Mouse (Mus musculus): ENCODE results near the gene Banp.

Banp gene

GRCm38 (mm10) chr8:121926266-121926665 lies 23.3 kb upstream of the Banp start:
- peak; percentile 76 for DNase-seq (ENCODE audit: low spot score)

DNA sequence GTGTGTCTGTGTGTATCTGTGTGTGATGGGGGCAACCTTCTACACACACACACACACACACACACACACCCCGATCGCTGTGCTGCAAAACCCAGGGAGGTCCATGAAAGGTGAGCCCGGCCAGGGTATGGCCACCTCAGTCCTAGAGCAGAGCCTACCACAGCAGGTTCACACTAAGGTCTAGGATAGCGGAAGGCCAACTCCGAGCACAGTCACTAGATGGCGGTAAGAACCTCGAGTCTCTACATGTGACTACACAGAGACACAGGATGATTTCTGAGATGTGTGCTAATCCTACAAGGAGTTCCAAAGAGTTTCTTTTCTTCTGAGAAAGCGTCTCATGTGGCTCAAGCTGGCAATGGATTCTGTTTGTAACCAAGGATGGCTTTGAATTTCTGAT lies 22.2 kb upstream of the Banp start:
- DNase-seq (ENCODE audit: low spot score), result peak; percentile 84

DNA sequence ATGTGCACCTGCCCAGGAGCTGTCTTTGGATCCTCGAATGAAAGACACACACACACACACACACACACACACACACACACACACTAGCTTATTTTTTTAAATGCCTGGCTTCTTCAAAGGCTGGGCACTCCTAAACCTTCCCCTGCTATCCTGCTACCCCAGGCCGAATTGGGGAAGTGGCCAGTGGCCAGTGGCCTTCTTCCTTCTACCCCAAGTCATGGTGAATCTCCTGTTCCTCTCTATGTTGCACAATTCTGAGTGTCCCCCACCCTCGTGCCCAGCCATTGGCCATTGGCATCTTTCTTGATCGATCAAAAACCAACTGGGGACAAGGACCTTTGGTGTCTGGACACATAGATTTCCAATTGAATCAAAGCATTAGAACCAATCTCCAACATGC lies 19.5 kb upstream of the Banp start:
- DNase-seq (ENCODE audit: low spot score), result no peak

- no peak for DNase-seq (ENCODE audit: low spot score)
Observed at GRCm38 (mm10) chr8:121931571-121931970, 18.0 kb upstream of the Banp start.

DNA sequence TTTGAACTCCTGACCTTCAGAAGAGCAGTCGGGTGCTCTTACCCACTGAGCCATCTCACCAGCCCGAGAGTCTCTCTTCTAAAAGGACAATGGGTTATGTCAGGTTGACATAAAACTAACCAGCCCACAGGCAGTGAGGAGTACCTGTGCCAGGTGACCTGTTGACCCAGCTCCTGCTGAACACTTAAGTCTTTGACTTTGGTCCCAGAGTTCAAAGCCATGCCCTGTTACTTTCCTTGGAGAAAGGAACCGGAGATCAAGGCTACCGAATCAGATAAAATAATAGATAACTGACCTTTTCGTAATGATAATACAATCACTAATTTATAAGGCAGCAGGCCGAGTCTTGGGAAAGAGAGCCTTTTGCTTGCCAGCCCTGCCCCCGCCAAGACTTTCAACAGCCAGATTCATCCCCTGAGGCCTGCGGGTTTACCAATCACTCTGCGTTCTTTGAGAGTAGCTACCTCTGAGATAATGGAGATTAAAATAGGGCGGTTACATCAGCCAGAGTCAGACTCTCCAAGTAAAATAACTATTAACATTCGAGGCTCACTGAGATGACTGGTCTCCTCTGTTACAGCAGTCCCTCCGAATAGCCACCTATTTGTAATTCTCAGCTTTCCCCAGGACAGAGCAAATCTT lies 17.4 kb upstream of the Banp start:
- peak; percentile 75 for DNase-seq (ENCODE audit: low spot score)

DNA sequence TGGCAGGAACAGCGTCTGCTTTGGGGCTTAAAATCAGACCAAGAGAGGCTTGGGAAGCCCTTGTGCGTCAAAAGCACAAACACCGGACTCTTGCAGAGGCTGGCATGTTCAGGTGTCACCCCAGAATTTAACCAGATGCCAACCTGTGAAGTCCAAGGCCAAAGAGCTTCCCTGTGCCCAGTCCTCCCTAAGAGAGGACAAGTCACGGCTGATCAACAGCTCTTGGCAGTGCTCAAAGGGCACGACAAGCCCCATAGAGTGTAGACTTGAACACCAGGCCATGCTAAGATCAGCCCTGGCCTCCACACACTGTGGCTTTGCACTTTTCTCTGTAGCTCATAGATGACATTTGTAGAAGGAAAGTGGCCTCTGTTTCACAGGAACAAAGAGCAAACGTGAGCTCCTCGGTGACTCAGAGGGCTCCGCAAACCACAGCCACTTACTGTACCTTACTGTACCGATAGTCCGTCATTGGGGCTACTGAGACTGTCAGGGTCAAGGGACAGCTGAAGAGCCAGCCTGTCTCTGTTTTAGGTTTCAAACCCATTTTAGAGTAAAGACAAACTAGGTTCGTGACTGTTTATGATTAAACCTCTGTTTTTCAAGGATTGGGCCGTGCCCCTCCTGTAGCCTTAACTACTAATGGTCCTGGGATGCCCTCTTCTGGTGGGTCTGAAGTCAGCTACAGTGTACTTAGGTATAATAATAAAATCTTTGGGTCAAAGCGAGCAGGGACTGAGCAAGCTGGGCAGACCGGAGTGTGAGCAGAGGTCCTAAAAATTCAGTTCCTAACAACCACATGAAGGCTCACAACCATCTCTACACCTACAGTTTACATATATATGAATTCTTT lies 16.7 kb upstream of the Banp start:
- peak; percentile 50 for DNase-seq (ENCODE audit: low spot score)

DNA sequence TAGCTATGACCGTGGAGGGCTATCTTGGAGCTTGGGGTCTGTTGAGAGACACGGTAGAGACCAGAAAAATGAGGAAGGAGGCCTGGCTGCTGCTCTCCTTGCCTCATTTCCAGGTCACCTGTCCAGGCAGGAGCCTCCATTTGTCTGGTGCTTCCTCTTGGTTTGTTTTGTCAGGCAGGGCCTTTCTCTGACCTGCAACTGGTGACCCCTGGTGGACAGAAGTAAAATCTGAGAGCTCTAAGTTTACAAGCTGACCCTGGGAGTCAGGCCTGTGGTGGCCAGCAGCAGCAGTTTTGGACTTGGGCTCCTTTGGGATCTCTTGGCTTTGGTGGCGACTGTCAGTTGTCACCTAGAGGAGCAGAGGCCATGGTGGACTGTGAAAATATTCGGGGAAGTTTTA lies 15.0 kb upstream of the Banp start:
- peak; percentile 89 for DNase-seq (ENCODE audit: low spot score)

DNA sequence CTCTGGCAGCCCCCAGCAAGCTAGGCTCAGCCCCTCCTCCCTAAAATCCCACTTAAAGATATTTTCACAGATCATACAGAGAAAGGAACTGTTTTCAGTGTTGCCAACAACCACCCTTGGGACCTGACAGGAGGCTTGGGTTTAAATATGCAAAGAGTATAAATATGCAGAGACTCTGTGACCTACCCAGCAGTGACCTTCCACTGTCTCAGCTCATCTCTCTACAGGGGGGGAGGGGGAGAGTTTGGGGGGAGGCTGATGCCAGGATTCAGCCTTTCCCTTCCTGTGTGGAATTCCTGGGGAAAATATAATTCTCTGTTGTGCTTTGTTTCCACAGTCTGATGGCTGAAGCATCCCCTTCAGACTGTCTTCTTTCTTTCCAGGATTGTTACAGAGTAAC lies 14.6 kb upstream of the Banp start:
- DNase-seq (ENCODE audit: low spot score), result no peak

GRCm38 (mm10) chr8:121935341-121936294 lies 13.9 kb upstream of the Banp start:
- DNase-seq (ENCODE audit: low spot score), result peak; percentile 93

GRCm38 (mm10) chr8:121936391-121936790 lies 13.2 kb upstream of the Banp start:
- no peak for DNase-seq (ENCODE audit: low spot score)

GRCm38 (mm10) chr8:121938732-121939131 lies 10.8 kb upstream of the Banp start:
- DNase-seq (ENCODE audit: low spot score), result no peak

- DNase-seq (ENCODE audit: low spot score), result no peak
Observed at GRCm38 (mm10) chr8:121943057-121943540, 6.5 kb upstream of the Banp start.

DNA sequence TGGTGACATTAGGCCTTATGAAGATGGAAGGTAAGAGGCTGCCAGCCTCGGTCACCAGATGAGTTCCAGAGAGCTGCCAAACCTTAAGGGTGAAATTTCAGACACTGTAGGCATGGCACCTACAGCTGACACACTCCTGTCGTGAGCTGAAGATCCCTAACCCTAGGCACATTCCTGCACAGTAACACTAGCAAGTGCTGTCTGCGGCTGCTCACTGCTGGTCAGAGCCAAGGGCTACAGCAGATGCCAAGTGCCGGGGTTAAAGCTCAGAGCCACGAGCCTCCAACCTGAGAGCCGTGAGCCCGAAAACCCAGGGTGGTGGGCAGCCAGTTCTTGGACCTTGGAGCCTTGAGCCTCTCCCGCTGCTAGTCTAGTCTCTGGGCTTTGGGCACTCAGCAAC lies 5.8 kb upstream of the Banp start:
- no peak for DNase-seq (ENCODE audit: low spot score)

- DNase-seq (ENCODE audit: low spot score), result no peak
Observed at GRCm38 (mm10) chr8:121944831-121945230, 4.7 kb upstream of the Banp start, which contains the start of gene Car5a. Car5a (minus strand) TSS chr8:121944904.

DNA sequence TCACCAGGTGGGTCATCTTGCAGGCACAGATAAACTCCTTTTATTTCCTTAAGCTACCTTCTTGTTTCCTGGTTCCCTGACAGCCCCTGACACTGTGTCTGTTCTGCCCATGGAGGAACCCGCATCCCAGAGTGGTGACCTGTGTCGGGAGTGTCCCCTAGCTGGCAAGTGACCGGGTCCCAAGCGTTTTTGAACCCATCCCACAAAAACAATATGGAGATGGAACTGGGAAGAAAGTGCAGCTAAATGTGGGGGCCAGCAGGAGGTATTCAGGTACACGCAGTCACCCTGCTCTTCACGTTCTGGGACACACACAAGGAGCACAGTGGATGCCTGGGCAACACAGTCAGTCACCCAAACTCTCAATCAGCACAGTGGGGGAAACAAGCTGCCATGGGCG lies 3.2 kb upstream of the Banp start:
- no peak for DNase-seq (ENCODE audit: low spot score)

- DNase-seq (ENCODE audit: low spot score), result no peak
Observed at GRCm38 (mm10) chr8:121947047-121947752, 2.4 kb upstream of the Banp start.

GRCm38 (mm10) chr8:121947753-121948141 lies 1.8 kb upstream of the Banp start:
- DNase-seq (ENCODE audit: low spot score), result peak; percentile 94

DNA sequence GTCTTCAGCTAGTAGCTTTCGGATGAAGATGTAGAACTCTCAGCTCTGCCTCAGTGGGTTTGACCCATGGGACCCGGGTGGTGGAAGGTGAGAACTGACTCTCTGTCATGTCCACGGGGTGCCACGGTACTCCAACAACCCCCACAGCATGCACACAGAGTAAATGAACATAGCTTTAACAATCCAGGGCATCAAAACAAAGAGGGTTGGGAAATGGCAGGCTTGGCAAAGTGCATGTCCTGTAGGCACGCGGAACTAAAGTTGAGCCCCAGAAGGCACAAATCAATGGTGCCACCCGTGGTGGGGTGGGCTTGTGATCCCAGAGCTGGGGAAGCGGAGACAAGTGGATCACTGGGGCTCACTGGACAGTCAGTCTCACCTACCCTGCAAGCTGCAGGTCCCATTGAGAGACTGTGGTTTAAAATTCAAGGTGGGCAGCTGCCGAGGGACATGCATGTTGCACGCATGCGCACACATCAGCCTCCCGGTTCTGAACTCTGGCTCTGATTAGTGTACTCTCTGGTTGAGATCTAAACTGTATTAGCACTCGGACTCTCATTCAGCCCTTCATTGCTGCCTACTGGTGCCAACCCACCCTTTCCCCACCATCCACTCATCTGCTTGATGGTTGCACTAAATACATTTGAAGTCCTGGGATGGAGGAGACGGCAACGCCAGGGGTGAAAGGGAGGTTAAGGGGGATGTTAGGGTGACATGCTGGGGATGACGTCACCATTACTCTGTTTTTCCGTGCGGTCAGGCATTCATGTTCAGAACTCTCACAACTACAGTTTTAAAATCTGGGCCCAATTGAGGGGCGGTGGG lies 1.0 kb upstream of the Banp start:
- peak; percentile 77 for DNase-seq (ENCODE audit: low spot score)

- DNase-seq (ENCODE audit: low spot score), result peak; percentile 100
Observed at GRCm38 (mm10) chr8:121949941-121950748, 595 bp downstream of the Banp start.

Measured in MN1 (cell line).